Mouse (Mus musculus): ENCODE measurements around the gene Dtl.
"Not testable (repeated sequence)": the region's sequence is repeated elsewhere in the genome, so short reads cannot be mapped to it uniquely, and the experiment has no call there.

Dtl gene

DNA sequence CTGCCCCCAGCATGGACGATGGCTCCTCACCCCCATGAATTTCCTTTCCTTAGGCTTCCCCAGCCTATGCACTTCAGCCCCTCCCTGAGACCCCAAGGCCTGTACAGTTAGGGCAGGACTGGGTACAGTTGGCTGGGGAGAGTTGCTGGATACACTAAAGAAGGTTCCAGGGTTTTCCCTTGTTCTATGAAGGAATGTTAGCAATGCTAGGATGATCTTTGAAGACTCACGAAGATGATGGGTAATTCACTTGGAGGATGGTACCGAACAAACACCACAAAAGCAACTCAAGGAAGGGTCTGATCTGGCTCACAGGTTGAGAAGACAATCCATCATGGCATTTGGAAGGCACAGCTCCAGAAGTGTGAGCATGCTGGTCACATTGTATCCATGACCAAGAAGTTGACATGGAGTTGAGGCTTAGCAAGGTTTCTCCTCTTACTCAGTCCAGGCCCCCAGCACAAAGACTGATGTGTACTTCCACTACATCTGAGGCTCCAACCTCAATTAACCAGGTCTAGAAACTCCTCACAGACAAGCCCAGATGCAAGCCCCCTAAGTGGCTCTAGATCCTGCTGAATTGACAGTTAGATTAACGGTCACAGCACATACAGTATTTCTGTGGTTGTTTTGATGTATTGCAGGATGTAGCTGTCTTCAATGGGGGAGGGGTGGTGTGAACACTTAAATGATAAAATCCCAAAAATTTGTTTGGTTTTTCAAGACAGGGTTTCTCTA is 55.8 kb downstream of the Dtl start:
- no peak for DNase-seq (ENCODE audit: low read depth, low spot score)

DNA sequence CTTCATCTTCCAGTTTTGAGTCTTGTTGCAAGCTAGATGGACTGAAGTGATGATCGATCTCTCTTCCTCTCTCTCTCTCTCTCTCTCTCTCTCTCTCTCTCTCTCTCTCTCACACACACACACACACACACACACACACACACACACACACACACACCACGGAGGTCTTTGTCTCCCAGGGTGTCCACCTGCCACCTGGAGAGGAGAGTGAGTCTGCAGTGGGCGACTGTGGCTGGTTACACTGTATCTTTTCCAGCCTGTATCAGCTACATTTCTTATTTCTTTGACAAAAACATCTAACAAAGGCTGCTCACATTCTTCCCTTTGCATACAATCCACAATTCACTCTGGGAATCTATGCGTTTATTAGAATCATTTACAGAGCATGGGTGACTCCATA is 56.4 kb downstream of the Dtl start:
- DNase-seq (ENCODE audit: low read depth, low spot score): no peak

DNA sequence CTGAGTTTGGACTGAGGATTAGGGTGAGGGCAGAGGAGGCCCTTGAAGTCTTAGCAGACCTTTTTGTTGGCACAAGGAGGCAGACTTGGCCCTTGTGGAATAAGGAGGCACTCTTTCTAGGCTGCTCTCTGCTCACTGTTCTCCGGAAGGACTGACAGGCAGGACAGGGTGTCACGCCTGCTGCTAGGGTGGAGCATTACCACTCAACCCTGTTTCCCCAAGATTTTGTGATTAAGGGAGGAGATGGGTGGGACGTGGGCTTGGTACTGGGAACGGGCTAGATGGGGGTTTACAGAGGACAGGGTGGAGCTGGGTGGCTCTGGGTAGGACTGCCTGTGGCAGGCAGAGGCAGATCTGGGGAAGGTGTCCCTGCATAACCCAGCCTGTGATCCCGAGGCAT is 57.4 kb downstream of the Dtl start:
- DNase-seq (ENCODE audit: low read depth, low spot score): no peak

DNA sequence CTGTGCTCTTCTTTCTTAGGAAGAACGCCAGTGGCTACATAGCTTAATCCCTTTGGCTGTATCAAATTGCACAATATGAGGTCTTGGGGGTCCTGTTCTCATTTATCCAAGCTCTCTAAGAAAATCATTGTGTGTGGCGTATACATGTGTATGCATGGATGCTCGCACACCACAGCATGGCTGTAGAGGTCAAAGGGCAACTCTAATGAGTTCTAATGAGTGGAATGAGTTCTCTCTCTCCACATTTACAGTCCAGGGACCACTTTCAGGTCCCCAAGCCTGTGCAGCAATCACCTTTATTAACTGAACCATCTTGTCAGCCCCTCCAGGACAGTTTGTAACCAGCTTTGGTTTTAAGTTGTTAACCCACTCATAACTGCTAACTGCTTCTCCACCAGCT is 58.3 kb downstream of the Dtl start:
- DNase-seq (ENCODE audit: low read depth, low spot score): no peak

DNA sequence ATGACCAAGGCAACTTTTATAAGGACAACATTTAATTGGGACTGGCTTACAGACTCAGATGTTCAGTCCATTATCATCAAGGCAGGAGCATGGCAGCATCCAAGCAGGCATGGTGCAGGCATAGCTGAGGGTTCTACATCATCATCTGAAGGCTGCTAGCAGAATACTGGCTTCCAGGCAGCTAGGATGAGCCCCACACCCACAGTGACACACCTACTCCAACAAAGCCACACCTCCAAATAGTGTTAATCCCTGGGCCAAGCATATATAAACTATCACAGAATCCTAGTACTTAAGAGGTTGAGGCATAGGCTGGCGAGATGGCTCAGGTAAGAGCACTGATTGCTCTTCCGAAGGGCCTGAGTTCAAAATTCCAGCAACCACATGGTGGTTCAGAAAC is 59.0 kb downstream of the Dtl start:
- DNase-seq (ENCODE audit: low read depth, low spot score): not testable (repeated sequence)

DNA sequence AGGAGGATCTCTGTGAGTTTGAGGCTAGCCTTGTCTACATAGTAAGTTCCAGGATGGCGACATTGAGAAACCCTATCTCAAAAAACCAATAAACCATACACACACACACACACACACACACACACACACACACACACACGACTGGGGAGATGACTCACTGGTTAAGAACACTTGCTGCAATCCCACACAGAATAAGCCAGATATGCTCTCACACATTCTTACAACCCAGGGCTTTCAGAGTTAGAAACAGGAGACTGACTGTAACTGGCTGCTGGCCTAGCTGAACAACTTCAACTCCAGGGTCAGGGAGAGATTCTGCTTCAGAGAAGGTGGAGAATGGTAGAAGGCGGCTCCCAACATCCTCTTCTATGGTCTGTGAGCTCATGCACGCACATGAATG is 62.1 kb downstream of the Dtl start:
- no peak for DNase-seq (ENCODE audit: low read depth, low spot score)

DNA sequence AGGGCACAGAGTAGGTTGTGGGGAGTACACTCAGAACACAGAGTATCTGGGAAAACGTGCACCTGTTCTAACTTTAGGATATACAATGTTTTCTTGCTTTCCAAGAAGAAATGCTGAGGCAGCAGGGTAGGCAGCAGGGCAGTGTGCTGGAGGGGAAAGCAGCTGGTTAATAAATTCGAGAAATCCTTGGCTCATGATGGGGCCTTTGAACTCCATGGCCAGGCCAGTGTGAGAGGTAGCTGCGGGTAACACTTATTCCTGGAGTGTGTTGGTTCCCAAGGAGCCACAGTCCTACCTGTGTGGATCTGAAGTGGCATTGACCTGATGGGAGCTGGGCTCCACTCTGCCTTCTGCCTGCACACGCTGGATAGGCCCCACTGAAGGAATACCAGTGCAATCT is 63.0 kb downstream of the Dtl start:
- no peak for DNase-seq (ENCODE audit: low read depth, low spot score)

DNA sequence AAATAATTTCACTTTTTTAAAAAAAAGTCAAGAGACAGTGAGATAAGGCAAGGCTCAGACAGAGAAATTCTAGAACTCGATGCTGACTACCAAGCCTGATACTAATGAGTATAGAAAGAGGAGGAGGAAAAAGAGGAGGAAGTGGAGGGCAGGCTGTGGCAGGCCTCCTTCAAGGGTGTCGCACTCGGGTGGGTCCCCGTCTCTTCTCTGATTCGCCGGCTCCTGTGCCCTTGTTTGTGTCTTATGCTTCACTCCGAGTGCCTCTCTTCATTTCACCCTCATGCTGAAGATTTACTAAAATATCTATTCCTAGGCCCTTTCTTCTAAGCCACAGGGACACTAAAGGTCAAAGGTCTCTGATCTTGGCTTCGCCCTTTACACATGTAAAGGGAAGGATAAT is 63.8 kb downstream of the Dtl start:
- no peak for DNase-seq (ENCODE audit: low read depth, low spot score)

DNA sequence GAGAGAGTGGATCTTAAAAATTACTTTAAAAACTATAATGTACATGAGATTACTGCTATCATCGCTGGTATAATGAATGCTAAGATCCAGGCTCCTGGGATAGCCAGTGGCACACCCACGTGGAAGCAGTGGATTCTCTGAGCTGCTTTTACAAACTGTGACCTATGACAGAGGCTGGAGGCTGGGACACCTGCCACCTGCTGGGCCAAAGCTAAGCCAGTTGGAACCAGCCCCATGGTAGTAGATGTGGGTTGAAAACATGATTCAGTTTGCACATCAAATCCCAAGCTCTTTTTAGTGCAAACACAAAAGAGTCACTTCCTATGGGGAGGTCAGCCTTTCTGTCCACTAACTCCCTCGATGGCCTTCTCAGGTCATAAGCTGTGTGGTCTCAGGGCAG is 65.5 kb downstream of the Dtl start:
- no peak for DNase-seq (ENCODE audit: low read depth, low spot score)

DNA sequence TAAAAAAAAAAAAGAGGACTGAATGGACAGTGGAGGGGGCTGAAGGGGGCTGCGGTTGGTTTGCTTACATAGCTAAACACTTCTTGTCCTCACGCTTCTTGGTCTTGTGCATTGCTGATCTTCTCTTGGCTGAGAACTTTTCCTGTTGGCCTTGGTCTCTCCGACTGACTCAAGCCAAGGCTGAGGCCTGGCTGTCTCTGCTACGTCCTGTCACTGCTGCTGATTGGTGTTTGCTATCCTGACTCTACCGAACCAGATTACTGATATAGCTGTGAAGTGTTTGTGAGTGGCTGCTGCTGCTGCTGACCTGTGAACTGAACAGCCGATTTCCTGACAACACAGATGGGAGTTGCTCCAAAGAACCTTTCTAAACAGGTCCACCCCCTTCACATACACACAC is 66.2 kb downstream of the Dtl start:
- DNase-seq (ENCODE audit: low read depth, low spot score): no peak

DNA sequence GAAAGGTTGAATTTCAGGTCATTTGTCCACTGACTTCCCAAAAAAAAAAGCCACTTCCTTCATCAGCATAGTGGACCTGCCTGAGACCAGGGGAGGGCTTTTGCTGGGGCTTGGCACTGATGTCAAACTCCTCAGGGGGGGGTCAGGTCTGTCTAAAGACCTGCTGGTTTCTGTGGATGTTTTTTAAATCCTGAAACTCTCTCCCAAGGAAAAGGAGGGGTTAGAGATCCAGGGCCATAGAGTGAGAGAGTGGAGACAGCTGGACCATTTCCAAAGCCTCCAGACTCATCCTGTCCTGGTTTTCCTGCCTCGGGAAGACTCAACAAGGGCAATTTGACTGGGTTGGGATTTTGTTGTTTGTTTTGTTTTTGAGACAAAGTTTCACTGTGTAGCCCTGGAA is 68.6 kb downstream of the Dtl start:
- no peak for DNase-seq (ENCODE audit: low read depth, low spot score)

DNA sequence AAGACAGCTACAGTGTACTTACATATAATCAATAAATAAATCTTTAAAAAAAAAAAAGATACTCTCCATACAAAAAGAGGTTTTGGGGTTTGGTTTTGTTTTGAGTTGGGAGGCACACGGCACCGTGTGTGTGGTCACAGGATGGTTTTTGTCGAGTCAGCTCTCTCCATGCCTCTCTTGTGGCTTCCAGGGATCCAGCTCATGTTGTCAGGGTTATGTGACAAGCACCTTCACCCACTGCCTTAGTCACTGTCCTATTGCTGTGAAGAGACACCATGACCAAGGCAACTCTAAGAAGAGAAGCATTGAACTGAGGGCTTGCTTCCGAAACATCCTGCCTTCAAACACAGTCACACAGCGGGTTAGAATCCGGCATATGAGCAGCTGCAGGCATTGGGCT is 75.7 kb downstream of the Dtl start:
- no peak for DNase-seq (ENCODE audit: low read depth, low spot score)

DNA sequence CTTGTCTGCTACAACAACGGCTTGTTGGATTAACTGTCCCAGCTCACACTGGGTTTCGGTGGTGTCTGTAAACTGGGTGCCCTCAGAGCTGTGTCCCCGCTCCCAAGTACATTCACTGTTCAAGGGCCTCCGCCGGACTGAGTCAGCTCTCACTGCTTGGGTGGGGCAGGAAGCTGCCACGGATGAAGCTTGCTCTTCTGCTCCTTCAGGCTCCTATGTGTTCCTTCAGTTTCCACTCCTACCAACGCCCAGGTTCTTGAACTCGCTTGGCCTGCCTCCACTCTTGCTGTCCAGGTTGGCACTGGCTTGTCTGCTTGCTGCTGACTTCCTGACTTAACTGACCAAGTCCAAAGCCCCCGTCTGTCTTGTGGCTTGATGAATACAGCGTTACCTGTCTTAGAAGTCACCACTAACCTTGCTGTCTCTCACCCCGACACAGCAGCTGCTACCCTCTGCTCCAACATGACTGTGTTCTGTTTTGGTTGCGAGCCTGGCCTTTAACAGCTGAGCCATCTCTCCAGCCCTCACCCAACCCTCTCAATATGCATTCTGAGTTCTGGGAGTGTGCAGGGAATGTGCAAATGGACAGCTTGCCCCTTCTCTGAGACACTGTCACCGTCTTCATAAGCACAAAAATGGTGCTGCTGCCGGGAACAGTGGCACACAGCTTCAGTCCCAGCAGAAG is 76.9 kb downstream of the Dtl start:
- DNase-seq (ENCODE audit: low read depth, low spot score): no peak

DNA sequence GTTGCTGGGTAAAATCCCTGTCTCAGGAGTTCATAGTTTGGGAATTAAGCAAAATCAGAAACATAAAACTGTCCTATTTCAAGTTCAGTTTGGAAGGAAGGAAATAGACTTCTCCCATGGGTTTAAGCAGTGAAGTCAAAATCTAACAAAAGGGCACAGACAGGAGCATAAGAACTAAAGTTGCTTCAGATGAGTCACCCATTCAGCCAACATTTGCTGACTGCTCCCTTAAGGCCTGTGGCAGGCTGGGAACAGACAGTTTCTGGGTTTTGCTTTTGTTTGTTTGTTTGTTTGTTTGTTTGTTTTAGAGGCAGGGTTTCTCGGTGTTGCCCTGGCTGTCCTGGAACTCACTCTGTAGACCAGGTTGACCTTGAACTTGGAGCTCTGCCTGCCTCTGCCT is 78.7 kb downstream of the Dtl start:
- DNase-seq (ENCODE audit: low read depth, low spot score): no peak

DNA sequence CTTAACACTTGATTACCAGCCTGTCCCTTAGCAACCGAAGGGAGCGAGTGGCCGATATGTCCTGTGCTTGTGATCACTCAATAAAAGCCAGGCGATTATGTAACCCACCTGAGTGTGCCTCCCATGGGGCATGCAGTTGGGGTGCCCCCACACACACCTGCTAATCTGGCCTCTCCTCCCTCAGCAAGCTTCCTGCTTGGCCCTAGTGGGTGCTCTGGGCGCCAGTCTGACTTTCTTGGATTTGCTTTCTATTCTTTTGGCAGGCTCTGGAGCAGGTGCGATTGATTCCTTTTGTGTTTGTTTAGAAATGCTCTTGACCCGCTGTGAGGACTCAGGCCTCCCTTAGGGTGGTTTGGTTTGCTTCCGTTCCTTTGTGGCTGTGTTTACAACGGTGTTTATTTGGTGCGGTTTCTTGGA is 80.3 kb downstream of the Dtl start:
- no peak for DNase-seq (ENCODE audit: low read depth, low spot score)

DNA sequence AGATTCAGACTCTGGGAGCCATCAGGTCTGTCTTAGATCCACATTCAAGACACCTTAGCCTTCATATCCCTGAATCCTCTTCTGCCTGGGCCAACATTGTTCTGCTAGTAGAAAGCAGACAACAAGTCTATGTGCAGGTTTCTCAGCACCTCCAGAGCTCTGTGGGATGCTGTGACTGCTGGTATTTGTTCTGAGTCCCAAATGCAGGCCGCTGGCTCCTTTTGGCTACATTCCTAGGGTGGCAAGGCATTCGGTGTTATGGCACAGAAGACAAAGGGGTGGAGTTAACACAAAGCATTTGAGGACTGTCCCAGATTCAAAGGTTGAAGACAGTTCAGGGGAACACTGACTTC is 81.1 kb downstream of the Dtl start:
- no peak for DNase-seq (ENCODE audit: low read depth, low spot score)

DNA sequence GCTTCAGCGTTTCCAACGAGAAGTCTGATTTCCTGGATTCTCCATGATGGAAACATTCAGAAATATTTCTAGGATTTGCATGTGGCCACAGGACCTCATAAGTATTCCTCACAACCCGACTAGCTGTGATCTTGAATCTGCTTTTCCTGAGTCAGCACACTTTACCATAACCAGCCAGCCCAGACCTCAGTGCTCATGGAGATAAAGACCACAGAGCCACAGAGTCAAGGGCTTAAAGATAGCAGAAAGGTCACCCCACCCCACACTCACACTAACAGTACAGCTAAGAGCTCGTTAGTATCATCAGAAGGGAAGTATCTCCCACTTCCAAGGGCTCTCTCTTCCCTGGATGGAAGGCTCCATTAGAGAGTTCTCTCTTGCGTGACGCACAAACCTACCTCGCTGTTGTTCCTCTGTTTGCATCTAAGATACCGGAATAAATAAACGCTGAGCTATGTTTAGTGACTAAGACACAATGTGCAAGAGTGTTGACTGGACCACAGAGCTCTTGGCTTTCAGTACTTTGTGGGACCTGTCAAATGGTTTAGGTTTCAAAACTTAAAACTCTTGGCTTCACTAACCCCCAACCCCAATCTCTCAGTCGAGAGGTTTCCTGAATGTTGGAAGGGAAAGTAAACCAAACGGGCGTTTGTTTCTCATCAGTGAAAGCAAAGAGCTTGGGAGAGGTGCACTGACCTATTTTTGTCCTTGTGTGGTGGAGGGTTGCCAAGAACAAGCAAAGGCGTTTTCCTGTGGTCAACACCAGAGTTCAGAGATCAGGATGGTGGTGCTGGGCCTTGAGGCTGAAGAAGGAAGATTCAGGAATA is 81.7 kb downstream of the Dtl start:
- no peak for DNase-seq (ENCODE audit: low read depth, low spot score)

DNA sequence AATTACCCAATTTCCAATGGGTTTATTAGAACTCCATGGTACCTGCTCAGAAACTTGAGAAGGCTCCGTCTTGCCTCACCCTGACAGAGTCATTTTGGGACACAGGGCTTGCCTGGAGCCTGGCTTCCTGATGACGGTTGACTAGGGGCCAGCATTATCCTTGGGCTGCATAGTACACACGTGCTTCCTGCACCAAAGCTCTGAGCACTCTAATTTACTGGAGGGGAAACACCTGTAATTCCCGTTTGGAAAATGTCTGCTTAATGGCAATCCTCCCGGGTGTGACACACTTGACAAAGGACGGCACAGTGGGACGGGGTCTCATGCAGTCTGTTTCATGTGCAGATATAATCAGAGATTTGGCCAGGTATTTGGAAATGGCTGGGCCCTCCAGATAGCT is 84.9 kb downstream of the Dtl start:
- no peak for DNase-seq (ENCODE audit: low read depth, low spot score)

All from forelimb bud, embryonic 11.5 days (tissue).